8 mouse cellular contexts compared by ENCODE assay signal in genomic region chr13:97137466-97138400, GRCm38 (mm10). TPM values are rescaled to one million over a fixed set of nuclear protein-coding genes. Genes with fewer than 3 reads are reported as not detected.
DNase-seq lines count a peak whose midpoint lies in the region; ATAC-seq lines count a peak whose summit lies in the region.

Gfm2 (plus strand) TSS chr13:97137937.
Nsa2 (minus strand) TSS chr13:97137937.

- DNase-seq in adipocyte (ENCODE audit: low spot score), result peak; percentile 95
- peak; percentile 96 for DNase-seq in embryo, embryonic 10 days (ENCODE audit: low spot score)
- DNase-seq in gastrocnemius, postnatal 10 days, result peak; percentile 76
- peak; percentile 97 for DNase-seq in induced T-regulatory cell, adult 2 months (ENCODE audit: low read depth)
- peak; percentile 74 to 93 for DNase-seq in left cerebral cortex, adult 9 months (ENCODE audit: low spot score in 2 of 2)
- DNase-seq in right cerebral cortex, postnatal 14 days, result peak; percentile 84
- peak; percentile 82 to 89 for DNase-seq in urinary bladder, postnatal 36 days (ENCODE audit: low spot score in 2 of 2)

- ATAC-seq in megakaryocyte progenitor cell, adult 5-6 weeks (replicated peaks; ENCODE audit: poor library complexity), result peak; percentile 99

RNA-seq across cellular contexts. Expression of gene Gfm2, which starts in this region (rescaled TPM):
- total RNA-seq in gastrocnemius, postnatal 10 days (2021), result 10 to 100 TPM; 32.2 to 35.5 TPM
- total RNA-seq in megakaryocyte progenitor cell, adult 5-6 weeks (2015), result 14.6 and 15.9 TPM in 2 replicates
- 20.9 and 35.3 TPM in 2 replicates for total RNA-seq in megakaryocyte progenitor cell, adult 5-6 weeks (2017)

RNA-seq across cellular contexts. Expression of gene Nsa2, which starts in this region (rescaled TPM):
- total RNA-seq in gastrocnemius, postnatal 10 days (2021), result 10 to 100 TPM; 77.3 to 84.0 TPM
- 255 and 278 TPM in 2 replicates for total RNA-seq in megakaryocyte progenitor cell, adult 5-6 weeks (2015)
- total RNA-seq in megakaryocyte progenitor cell, adult 5-6 weeks (2017), result 307 and 349 TPM in 2 replicates

Comparison
In these comparisons a context has a peak if more than half of its experiments do, and no peak if none do; other contexts are left out.
1. Peak in every context shown above with its lines: DNase-seq and ATAC-seq.